Mouse (Mus musculus): ENCODE data around the gene Gm614.
A peak's percentile ranks its signal among the peaks of the same experiment; 100 is the strongest.

The Gm614 gene

DNA sequence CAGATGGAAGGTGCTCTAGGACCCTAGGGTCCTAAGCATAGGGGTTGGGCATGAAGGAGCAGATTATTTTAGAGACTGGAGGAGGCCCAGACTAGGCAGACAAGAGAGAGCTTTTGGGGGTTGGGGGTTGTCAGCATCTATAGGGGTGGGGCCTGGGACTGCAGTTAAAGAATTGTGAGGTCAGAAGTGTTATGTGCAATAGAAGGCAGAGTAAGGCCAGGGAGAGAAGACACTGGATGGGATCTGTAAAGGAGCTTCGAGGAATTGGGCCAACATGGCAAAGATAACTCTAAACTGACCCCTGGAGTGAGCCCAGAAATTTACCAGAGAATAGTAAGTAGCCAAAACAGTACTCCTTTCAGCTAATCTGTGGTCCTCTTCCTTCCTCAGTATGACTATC is at the start of gene Gm614:
Gene Gm614, minus strand, starts transcription at position 101 of the 400 bp plus-strand sequence.
- no peak for DNase-seq (ENCODE audit: low spot score in 2 of 2)

- no peak for DNase-seq (ENCODE audit: low spot score in 2 of 2)
Measured at GRCm38 (mm10) chrX:101309299-101309698, 45.5 kb upstream of the Gm614 start.

DNA sequence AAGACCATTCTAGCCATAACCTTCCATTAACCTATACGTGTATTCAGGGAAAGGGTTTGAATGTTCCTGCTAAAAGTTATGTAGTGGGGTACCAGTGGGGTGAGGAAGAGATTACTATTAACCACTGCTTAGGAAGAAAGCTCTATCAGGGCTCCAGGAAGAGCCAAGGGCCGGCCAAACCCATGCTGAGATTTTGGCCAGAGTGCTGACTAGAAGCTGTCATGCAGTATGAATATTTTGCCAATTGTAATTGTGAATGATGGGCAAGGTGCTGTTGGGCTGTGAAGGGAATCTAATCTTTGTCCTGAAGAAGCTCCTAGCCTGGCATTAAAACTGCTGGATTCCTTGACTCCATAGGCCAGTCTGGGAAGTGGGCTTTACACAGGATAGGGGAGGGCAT is 40.9 kb upstream of the Gm614 start:
- DNase-seq (ENCODE audit: low spot score in 2 of 2): no peak

DNA sequence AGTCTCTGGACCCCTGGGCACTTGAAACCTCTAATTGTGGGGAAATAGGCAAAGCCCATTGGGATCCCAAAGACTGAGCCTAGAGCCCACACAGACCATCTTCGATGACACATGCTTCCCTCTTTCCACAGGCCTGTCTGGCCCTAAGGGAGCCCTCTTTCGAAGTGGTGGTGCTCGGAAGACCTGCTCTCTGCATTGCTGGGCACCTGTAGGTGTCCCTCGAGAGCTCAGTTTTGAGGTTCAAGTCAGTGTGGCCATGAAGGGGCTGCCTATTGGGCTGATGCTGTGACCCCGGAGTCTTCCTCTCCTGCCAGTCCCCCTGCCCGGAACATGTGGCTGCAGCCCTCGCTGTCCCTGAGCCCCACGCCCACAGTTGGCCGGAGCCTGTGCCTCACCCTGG is 37.9 kb upstream of the Gm614 start:
- DNase-seq (ENCODE audit: low spot score in 2 of 2): no peak

- DNase-seq (ENCODE audit: low spot score in 2 of 2): no peak
Measured at GRCm38 (mm10) chrX:101300427-101301030, 36.7 kb upstream of the Gm614 start.

DNA sequence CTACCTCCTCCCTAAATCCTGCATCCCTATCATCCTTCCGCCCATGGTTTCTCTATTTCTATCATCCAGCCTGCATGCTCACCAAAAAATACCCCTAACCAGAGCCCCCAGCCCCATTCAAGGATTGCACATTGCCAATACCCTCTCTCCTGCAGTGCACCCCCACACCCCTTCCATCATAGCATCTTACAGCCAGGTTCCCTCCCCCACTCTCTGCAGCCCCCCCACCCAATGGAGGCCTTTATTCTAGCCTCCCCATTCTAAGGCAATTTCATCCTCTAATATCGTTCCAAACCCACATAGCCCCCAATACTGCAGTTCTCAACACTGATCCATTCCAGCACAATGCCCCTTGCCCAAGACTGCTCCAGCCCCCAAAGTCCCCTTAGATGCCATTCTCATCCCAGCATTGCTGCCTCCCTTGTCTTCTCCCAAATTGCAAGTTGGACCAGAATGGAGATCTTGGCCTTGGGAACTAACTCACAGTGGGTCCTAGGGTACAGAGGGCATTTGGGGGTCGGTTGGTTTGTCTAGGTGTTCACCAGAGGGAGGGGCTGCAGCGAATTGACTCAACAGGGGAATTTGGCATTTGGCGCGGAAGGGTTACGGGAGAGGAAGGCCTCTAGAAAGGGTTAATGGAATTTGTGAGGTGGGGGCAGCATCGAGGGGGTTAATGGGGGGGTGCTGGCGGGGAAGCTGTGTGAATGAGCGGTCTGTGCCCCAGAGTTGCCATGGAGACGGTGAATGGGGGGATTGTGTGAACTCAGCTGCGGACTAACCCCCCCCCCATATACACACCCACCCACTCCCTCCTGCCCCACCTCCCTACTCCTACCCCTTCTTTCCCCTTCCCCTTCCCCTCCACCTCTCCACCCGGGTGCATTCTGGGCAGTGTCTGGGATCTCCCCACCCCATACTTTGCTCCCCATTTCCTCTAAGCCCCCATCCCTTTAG is 36.0 kb upstream of the Gm614 start:
- DNase-seq (ENCODE audit: low spot score in 2 of 2): peak; percentile 66 to 72

GRCm38 (mm10) chrX:101299055-101299454 is 35.3 kb upstream of the Gm614 start, which contains the start of gene Nlgn3:
Gene Nlgn3, plus strand, starts transcription at chrX:101299168.
- peak; percentile 68 to 69 for DNase-seq (ENCODE audit: low spot score in 2 of 2)

DNA sequence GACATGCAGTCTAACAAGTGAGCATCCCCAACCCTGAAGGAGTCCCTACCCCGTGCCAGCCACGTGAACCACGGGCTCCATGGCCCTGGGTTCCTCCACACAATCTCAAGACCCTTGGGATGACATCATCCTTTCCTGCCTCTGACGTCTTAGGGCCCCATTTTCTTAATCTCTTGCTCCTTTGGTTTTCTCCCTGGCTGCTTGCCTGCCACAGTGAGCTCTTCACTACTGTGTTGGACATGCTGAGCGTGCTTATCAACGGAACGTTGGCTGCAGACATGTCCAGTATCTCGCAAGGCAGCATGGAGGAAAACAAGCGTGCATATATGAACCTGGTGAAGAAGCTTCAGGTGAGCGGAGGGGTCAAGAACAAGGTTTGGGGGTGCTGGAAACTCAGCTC is 26.3 kb upstream of the Gm614 start:
- no peak for DNase-seq (ENCODE audit: low spot score in 2 of 2)

- no peak for DNase-seq (ENCODE audit: low spot score in 2 of 2)
Measured at GRCm38 (mm10) chrX:101289037-101289436, 25.2 kb upstream of the Gm614 start.

GRCm38 (mm10) chrX:101288432-101288831 is 24.6 kb upstream of the Gm614 start:
- DNase-seq (ENCODE audit: low spot score in 2 of 2): no peak

DNA sequence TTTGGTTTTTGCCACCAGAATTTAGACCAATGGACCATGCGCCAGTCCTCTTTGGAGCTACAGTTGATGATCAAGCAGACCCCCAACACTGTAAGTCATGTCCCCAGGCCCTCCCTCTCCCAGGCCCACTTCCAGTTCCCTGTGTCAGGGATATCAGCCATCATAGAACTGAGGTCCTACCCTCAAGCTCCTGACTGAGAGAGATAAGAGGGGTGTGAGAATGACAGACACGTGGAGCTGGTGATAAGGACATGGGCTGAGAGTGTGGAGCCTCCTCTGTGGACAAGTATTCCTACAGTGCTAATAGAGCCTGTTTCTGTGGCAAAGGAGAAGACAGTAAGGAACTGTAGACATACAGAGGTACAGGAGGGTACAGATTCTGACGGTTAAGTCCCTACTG is 23.8 kb upstream of the Gm614 start:
- DNase-seq (ENCODE audit: low spot score in 2 of 2): no peak

- no peak for DNase-seq (ENCODE audit: low spot score in 2 of 2)
Measured at GRCm38 (mm10) chrX:101285953-101286670, 22.3 kb upstream of the Gm614 start.

DNA sequence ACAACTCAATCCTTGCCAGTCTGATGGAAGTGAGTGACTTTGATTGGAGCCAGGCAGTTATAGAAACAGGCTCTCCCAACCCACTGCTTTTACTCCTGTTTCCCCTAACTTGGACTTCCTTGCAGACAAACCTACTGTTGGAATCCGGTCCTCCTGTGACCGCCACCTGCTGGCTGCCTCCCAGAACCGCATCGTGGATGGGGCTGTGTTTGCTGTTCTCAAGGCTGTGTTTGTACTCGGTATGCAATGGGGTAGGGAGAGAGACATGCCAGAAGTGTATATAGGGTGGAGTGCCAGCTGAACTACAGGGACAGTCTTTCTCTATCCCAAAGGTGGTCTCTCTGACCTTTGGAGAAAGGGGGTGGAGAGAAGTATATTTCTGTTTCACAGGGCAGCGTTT is 21.7 kb upstream of the Gm614 start:
- peak; percentile 54 to 72 for DNase-seq (ENCODE audit: low spot score in 2 of 2)

DNA sequence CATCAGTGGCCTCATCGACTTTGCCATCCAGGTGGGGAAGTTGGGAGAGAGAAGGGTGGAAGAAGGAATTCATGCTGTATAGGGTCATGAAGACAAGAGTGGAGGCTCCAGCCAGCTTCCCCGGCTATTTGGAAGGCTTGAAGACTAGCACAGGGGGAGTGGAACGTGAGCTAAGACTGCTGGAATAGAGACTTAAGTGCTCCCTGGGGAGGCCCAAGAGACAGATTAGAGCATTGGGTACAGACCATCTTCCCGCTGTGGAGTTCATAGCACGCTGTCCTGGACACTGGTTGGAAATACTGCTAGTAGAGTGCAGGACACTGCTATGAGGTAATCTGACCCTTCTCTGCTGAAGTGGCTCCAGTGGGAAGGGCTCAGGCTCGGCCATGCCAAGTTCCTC is 19.0 kb upstream of the Gm614 start:
- DNase-seq (ENCODE audit: low spot score in 2 of 2): no peak

- peak; percentile 89 for DNase-seq (ENCODE audit: low spot score in 2 of 2)
Measured at GRCm38 (mm10) chrX:101273875-101274738, 10.3 kb upstream of the Gm614 start, which contains the start of gene Med12. Gene Med12, plus strand, starts transcription at chrX:101274030.

DNA sequence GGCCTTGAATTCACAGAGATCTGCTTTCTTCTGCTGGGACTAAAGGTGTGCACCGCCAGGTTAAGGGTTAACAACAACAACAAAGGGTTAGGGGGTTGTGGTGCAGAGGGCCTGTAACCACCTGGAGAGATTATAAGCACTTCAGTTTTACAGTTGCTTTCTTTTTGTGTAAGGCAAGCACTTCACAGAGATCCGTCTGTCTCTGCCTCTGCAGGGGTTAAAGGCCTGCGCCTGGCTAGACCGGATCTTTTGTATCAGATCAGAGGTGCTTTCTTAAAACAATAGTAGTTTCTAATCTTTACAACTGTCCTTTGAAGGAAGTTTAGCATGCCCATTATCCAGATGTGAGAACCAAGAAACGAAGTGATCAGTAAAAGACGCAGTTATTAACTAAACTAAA is 9.6 kb upstream of the Gm614 start:
- DNase-seq (ENCODE audit: low spot score in 2 of 2): no peak

GRCm38 (mm10) chrX:101268755-101269124 is 4.9 kb upstream of the Gm614 start, which contains the start of gene Gm20489:
Gene Gm20489, minus strand, starts transcription at chrX:101269023.
- no peak for DNase-seq (ENCODE audit: low spot score in 2 of 2)

DNA sequence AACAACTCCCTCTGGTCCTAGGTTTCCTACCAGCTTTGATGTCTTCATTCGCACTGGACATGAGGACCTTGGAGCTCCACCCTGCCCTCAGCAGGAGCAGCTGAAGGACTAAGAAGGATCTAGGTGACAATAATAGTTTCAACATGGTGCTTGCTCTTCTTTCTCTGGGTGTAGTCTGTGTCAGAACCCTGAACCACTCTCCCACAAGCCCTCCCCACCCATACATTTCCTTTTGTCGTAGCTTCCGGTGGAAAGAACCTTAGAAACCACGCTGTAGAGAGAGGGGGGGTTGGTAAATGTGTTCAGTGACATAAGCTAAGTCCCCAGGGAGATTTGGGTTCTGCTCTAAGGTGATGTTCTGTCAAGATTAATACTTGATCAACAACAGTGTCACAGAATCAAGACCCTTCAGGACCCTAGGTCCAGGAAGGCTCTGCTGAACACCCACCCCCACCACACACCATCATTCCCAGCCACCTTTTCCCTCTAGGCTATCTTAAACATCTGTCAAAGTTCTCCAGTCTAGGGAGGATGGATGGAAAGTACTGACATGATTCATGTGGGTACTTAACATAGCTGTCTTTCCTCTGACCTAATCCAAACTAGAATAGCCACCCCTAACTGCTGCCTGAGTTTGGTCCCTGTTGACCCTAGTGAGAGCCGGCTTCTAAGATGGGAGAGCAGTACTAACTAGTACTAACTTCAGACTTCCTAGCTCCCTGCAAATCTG is 4.4 kb upstream of the Gm614 start, which contains the start of gene Il2rg:
Gene Il2rg, minus strand, starts transcription at position 231 of the 730 bp plus-strand sequence.
- DNase-seq (ENCODE audit: low spot score in 2 of 2): no peak

- DNase-seq (ENCODE audit: low spot score in 2 of 2): no peak
Measured at GRCm38 (mm10) chrX:101266631-101267030, 2.8 kb upstream of the Gm614 start.
